Mouse (Mus musculus) liver, embryonic 14.5 days (tissue): ENCODE measurements around the gene Bcar3. TPM values are rescaled to one million over a fixed set of nuclear protein-coding genes. Genes with fewer than 3 reads are reported as not detected.
A peak's percentile ranks its signal among the peaks of the same experiment; 100 is the strongest.
"Not testable (repeated sequence)": the region's sequence is repeated elsewhere in the genome, so short reads cannot be mapped to it uniquely, and the experiment has no call there.

Experiments
- ATAC-seq: fragments of 200-750 bp; cut with Nextera tagmentation; 2 replicates; pipeline ENCODE4 v1.8.0; 2017; ENCODE audit warnings: moderate number of reproducible peaks, mild to moderate bottlenecking, moderate library complexity; ENCODE audit not compliant: insufficient read depth
- DNase-seq, 3 experiments: peaks; one replicate each; pipeline ENCODE4 v3.0.0-alpha.2; 2012 to 2013; ENCODE audit warnings: low read depth in 3 of 3, low spot score in 3 of 3
- H3K27ac ChIP-seq: fragments of 300-500 bp; sonication (generic); 2 replicates; pipeline ENCODE4 v1.5.1; 2014; ENCODE audit warnings: moderate library complexity, mild to moderate bottlenecking, control low read depth, inconsistent platforms
- H3K27me3 ChIP-seq: fragments of 300-500 bp; sonication (generic); 2 replicates; pipeline ENCODE4 v1.6.1; 2014; ENCODE audit warnings: mild to moderate bottlenecking, low read length, moderate library complexity; ENCODE audit not compliant: control insufficient read depth, insufficient read depth
- H3K36me3 ChIP-seq: fragments of 300-500 bp; sonication (generic); replicated peaks from 2 replicates; pipeline ENCODE4 v1.6.1; 2014; ENCODE audit warnings: low read depth; ENCODE audit not compliant: control insufficient read depth, insufficient read depth
- H3K4me1 ChIP-seq, 2 experiments: fragments of 200-500 bp in 1 of 2; fragments of 300-500 bp in 1 of 2; sonication (generic) in 1 of 2; replicated peaks; 2 replicates each; pipeline ENCODE4 v1.6.1; 2012 to 2014; ENCODE audit warnings: antibody characterized with exemption in 1 of 2, inconsistent platforms in 1 of 2, low read length in 1 of 2; ENCODE audit not compliant: control insufficient read depth in 2 of 2, insufficient read depth in 2 of 2
- H3K4me2 ChIP-seq: fragments of 300-500 bp; sonication (generic); 2 replicates; pipeline ENCODE4 v1.6.1; 2014; ENCODE audit warnings: low read depth, mild to moderate bottlenecking, control low read depth, moderate library complexity
- H3K4me3 ChIP-seq, 2 experiments: fragments of 200-500 bp in 1 of 2; fragments of 300-500 bp in 1 of 2; sonication (generic) in 1 of 2; 2 replicates each; pipeline ENCODE4 v1.5.1; 2012 to 2014; ENCODE audit warnings: low read depth in 2 of 2, low read length in 2 of 2, mild to moderate bottlenecking in 2 of 2, control low read depth in 1 of 2, inconsistent platforms in 1 of 2, moderate library complexity in 1 of 2; ENCODE audit not compliant: insufficient read depth in 1 of 2
- H3K9ac ChIP-seq: fragments of 300-500 bp; sonication (generic); replicated peaks from 2 replicates; pipeline ENCODE4 v1.6.1; 2014; ENCODE audit warnings: mild to moderate bottlenecking, control low read depth, moderate library complexity
- H3K9me3 ChIP-seq: fragments of 300-500 bp; sonication (generic); 2 replicates; pipeline ENCODE4 v1.6.1; 2016; ENCODE audit warnings: low read length, mixed read lengths; ENCODE audit not compliant: control insufficient read depth
- CTCF ChIP-seq: IDR thresholded peaks from 2 replicates; pipeline ENCODE4 v1.5.1; 2016; ENCODE audit warnings: antibody characterized with exemption, low read depth, control low read depth
- EP300 ChIP-seq: IDR thresholded peaks from 2 replicates; pipeline ENCODE4 v1.6.1; 2016; ENCODE audit warnings: antibody characterized with exemption, low read depth
- WGBS: fragments of 180-500 bp; shearing (Covaris S2); extraction: QIAGEN DNeasy Blood & Tissue Kit; methylation state at CpG from one replicate; pipeline ENCODE4 v1.1.7; 2014; ENCODE audit not compliant: insufficient replicate concordance; 5-methylcytosine and 5-hydroxymethylcytosine counted together
- polyA plus RNA-seq, 2 experiments: library from polyadenylated mRNA; depleted of rRNA in 1 of 2; stranded (reverse) in 1 of 2; unstranded in 1 of 2; fragments of >200 nt; fragmentation: Nextera tagmentation in 1 of 2; extraction: Ambion mirVana in 1 of 2; gene quantifications; 2 replicates each; pipeline versions ENCODE4 v1.2.1 to v1.2.3; 2012 to 2014

Gene Bcar3
- polyA plus RNA-seq, 2 experiments: 3.1 to 3.5 TPM

- DNase-seq (no peak), ATAC-seq (no peak)
- Histone ChIP-seq H3K27ac (peak overlapping the region; percentile 100), H3K27me3 (no peaks in the 10 kb centered on the region), H3K4me3 (peak overlapping the region; percentile 69 to 99), H3K9ac (peak overlapping the region; percentile 100), H3K9me3 (no peaks in the 10 kb centered on the region), H3K36me3 (peaks cover 26% of the 10 kb centered on the region), H3K4me1 (peaks cover 31 to 47% of the 10 kb centered on the region in 2 experiments), H3K4me2 (peak overlapping the region; percentile 80)
- TF ChIP-seq EP300: no peak
- TF ChIP-seq CTCF: no peak
- WGBS: 9% methylated on average over 6 of the region's 6 CpGs
These were observed 47.5 kb upstream of the Bcar3 start for GRCm38 (mm10) chr3:122246406-122246805.

DNA sequence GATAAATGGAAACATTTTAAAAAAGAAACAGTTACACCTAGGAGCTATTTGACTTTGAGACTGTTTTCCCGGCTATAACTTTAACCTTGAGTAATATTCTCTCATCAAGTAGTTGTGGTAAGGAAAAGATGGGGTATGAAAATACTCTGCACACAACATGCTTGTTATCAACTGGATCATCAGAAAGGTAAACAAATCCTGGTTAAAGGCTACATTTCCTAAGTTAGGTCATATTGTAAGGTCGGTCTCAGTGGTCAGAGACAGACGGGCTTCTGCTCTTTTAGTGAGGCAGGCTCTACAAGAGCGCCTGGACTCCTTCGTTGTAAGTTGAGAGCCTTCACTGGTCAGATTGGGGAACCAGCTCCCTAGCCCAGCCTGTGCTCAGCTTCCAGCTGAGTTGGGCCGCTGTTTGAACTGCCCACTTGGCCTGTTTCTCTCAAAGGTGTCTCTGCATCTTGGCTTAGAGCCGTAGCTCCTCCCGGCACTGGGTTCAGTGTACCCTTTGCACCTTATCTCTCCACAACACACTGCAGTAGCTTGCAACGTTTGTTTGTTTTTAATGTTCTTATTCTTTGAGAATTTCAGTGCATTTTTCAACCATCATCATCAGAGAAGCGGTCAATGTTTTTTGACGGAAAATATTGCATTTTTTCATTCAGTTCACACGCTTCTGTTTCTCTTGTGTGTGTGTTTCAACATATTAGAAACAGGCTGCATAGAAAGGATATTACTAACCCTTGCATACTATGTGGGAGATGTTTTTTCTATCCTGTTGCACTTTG is 46.8 kb upstream of the Bcar3 start:
- Histone ChIP-seq H3K4me1 (peaks cover 31 to 51% of the 10 kb centered on the region in 2 experiments), H3K9me3 (no peaks in the 10 kb centered on the region), H3K27ac (peak overlapping the region; percentile 100), H3K36me3 (peaks cover 30% of the 10 kb centered on the region), H3K4me2 (peak overlapping the region; percentile 80), H3K4me3 (peak overlapping the region; percentile 69 to 99), H3K27me3 (no peaks in the 10 kb centered on the region), H3K9ac (peak overlapping the region; percentile 100)
- ATAC-seq (peak; percentile 66), DNase-seq (peak; percentile 73 to 79 (median 76))
- whole genome bisulfite sequencing: 10% methylated on average over 12 of the region's 12 CpGs
- no peak for TF ChIP-seq CTCF
- peak; percentile 73 for TF ChIP-seq EP300

- H3K4me1 ChIP-seq: peaks cover 28 to 50% of the 10 kb centered on the region in 2 experiments
- peaks cover 30% of the 10 kb centered on the region for H3K36me3 ChIP-seq
- H3K27me3 ChIP-seq: no peaks in the 10 kb centered on the region
- no peaks in the 10 kb centered on the region for H3K9me3 ChIP-seq
- peak overlapping the region; percentile 80 for H3K4me2 ChIP-seq
- TF ChIP-seq EP300 (no peak), CTCF (peak; percentile 22)
- DNase-seq: peak; percentile 60 to 74 (median 71)
- peak overlapping the region; percentile 100 for H3K27ac ChIP-seq
- peak overlapping the region; percentile 100 for H3K9ac ChIP-seq
- WGBS: 66% methylated on average over 2 of the region's 2 CpGs
- H3K4me3 ChIP-seq: peak overlapping the region; percentile 69 to 99
- peak; percentile 63 for ATAC-seq
These were observed 46.2 kb upstream of the Bcar3 start for GRCm38 (mm10) chr3:122247768-122248100.

DNA sequence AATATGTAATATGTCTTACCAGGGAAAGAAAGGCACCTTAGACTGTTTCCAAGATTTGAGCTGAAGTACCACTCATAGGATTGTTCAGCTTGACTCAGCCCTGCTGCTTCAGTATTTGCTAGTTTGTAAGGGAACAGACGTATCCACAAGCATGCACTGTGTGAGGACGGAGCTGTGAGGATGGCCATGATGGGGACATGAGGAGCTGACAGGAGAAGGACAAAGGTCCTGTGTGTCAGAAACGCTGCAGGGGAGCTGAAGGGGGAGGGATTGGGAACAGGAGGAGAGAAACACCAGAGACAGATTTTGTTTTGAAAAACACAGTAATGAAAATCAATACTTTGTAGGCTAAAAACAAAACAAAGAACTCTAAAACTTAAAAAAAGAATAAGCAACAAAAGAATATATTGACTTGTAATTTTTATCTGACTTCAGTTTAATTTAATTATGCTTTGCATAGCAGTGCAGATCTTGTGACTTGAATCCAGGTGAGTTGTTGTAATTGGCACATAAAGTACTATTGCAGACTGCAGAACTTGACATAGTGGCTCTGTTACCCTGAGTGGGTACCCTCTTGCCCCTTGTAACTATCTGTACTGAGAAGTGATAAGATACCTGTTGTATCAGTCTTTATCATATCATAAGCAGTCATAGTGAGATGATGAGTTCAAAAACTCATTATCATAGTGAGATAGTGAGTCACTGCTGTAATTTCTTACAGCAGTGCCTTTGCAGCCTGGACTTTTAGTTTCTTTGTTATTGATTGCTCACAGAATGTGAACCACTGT is 41.3 kb upstream of the Bcar3 start:
- ATAC-seq: no peak
- no peaks in the 10 kb centered on the region for H3K27me3 ChIP-seq
- no peak overlapping the region for H3K27ac ChIP-seq
- 60% methylated on average over 3 of the region's 3 CpGs for WGBS
- DNase-seq: no peak
- H3K4me1 ChIP-seq: peaks cover 11 to 31% of the 10 kb centered on the region in 2 experiments
- no peak overlapping the region for H3K4me2 ChIP-seq
- peaks cover 60% of the 10 kb centered on the region for H3K36me3 ChIP-seq
- TF ChIP-seq CTCF: no peak
- TF ChIP-seq EP300: no peak
- H3K9ac ChIP-seq: no peak overlapping the region
- H3K9me3 ChIP-seq: no peaks in the 10 kb centered on the region
- no peak overlapping the region for H3K4me3 ChIP-seq

DNA sequence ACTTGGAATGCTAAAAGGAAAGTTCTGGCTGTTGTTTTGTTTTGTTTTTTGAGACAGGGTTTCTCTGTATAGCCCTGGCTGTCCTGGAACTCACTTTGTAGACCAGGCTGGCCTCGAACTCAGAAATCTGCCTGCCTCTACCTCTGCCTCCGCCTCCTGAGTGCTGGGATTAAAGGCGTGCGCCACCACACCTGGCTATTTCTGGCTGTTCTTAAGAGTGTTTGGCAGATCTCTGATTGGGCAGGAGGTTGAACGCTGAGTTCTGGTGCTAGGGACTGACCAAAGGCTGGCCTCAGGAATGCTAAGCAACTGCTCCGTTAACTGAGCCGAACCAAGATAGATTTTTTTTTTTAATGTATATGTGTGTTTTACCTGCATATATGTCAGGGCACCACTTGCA is 39.9 kb upstream of the Bcar3 start:
- H3K27ac ChIP-seq, DNase-seq, H3K4me2 ChIP-seq, ATAC-seq, H3K9me3 ChIP-seq, H3K4me3 ChIP-seq, H3K27me3 ChIP-seq, H3K9ac ChIP-seq: not testable (repeated sequence)
- Histone ChIP-seq H3K4me1 (peaks cover 6 to 24% of the 10 kb centered on the region in 2 experiments), H3K36me3 (peaks cover 71% of the 10 kb centered on the region)
- 90% methylated on average over 7 of the region's 7 CpGs for WGBS
